Mouse (Mus musculus) heart, embryonic 10.5 days (tissue): ENCODE results near the gene Gm13101. TPM values are rescaled to one million over a fixed set of nuclear protein-coding genes. Genes with fewer than 3 reads are reported as not detected.
"Not testable (repeated sequence)": the region's sequence is repeated elsewhere in the genome, so short reads cannot be mapped to it uniquely, and the experiment has no call there.

Experiments
- DNase-seq: peaks from one replicate; pipeline ENCODE4 v3.0.0-alpha.2; 2017; ENCODE audit warnings: low spot score
- H3K27ac ChIP-seq: fragments of 300-500 bp; sonication (generic); 2 replicates; pipeline ENCODE4 v1.5.1; 2016; ENCODE audit warnings: mild to moderate bottlenecking
- H3K27me3 ChIP-seq: fragments of 300-500 bp; sonication (generic); 2 replicates; pipeline ENCODE4 v1.6.1; 2016; ENCODE audit warnings: mild to moderate bottlenecking; ENCODE audit not compliant: poor library complexity, insufficient read depth, severe bottlenecking
- H3K36me3 ChIP-seq: fragments of 300-500 bp; sonication (generic); 2 replicates; pipeline ENCODE4 v1.6.1; 2016; ENCODE audit warnings: mild to moderate bottlenecking, moderate library complexity
- H3K4me1 ChIP-seq: fragments of 300-500 bp; sonication (generic); 2 replicates; pipeline ENCODE4 v1.6.1; 2016; ENCODE audit warnings: mild to moderate bottlenecking
- H3K4me3 ChIP-seq: fragments of 300-500 bp; sonication (generic); 2 replicates; pipeline ENCODE4 v1.5.1; 2016; ENCODE audit warnings: mild to moderate bottlenecking, moderate library complexity
- H3K9me3 ChIP-seq: fragments of 300-500 bp; sonication (generic); 2 replicates; pipeline ENCODE4 v1.6.1; 2016; ENCODE audit warnings: mild to moderate bottlenecking, moderate library complexity
- WGBS: fragments of 180-500 bp; shearing (Covaris S2); methylation state at CpG from one replicate; pipeline ENCODE4 v1.1.7; 2016; 5-methylcytosine and 5-hydroxymethylcytosine counted together
- polyA plus RNA-seq: library from polyadenylated mRNA; unstranded; fragments of >200 nt; fragmentation: Nextera tagmentation; extraction: Ambion mirVana; gene quantifications from 2 replicates; pipeline ENCODE4 v1.2.1, GENCODE M21; 2016

Gene Gm13101
- not detected in 2 replicates for polyA plus RNA-seq

DNA sequence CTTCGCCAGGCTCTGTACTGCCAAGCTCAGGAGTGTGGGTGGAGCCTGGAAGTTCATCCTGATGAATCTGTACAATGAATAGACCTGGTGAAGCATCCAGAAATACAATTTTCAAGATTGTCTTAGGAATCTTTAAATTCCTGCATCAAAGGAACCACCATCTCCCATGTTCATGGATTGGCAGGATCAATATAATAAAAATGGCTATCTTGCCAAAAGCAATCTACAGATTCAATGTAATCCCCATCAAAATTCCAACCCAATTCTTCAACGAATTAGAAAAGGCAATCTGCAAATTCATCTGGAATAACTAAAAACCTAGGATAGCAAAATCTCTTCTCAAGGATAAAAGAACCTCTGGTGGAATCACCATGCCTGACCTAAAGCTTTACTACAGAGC is at the start of gene Gm13101:
Gene Gm13101, minus strand, starts transcription at position 101 of the 400 bp plus-strand sequence.
- H3K27ac ChIP-seq, H3K27me3 ChIP-seq, H3K4me1 ChIP-seq, DNase-seq, H3K4me3 ChIP-seq, H3K9me3 ChIP-seq, H3K36me3 ChIP-seq: not testable (repeated sequence)
- WGBS, result 51% methylated on average over 2 of the region's 2 CpGs

- not testable (repeated sequence) for H3K27me3 ChIP-seq, H3K9me3 ChIP-seq, H3K4me1 ChIP-seq, H3K27ac ChIP-seq, H3K4me3 ChIP-seq, DNase-seq, H3K36me3 ChIP-seq
- 63% methylated on average over 3 of the region's 3 CpGs for WGBS
Measured at GRCm38 (mm10) chr4:143994269-143994668, 27.5 kb upstream of the Gm13101 start, which contains the start of gene Pramef17. Gene Pramef17, minus strand, starts transcription at chr4:143994369.

DNA sequence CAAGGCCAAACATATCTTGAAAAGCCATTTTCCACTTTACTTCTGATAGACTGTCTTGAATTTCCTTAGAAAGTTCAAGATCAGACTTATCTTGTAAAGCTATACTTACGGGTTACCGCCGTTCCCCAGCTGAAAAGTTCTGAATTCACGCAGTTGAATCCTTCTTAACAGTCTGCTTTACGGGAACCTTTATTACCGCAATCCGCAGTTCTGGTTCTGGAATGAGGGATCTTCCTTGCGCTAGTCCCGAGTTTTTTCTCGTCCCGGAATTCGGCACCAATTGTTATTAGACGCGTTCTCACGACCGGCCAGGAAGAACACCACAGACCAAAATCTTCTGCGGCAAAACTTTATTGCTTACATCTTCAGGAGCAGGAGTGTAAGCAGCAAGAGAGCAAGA is 21.4 kb upstream of the Gm13101 start:
- WGBS, result 90% methylated on average over 17 of the region's 17 CpGs
- H3K9me3 ChIP-seq, H3K27ac ChIP-seq, H3K4me3 ChIP-seq, H3K4me1 ChIP-seq, H3K27me3 ChIP-seq, DNase-seq, H3K36me3 ChIP-seq: not testable (repeated sequence)

DNA sequence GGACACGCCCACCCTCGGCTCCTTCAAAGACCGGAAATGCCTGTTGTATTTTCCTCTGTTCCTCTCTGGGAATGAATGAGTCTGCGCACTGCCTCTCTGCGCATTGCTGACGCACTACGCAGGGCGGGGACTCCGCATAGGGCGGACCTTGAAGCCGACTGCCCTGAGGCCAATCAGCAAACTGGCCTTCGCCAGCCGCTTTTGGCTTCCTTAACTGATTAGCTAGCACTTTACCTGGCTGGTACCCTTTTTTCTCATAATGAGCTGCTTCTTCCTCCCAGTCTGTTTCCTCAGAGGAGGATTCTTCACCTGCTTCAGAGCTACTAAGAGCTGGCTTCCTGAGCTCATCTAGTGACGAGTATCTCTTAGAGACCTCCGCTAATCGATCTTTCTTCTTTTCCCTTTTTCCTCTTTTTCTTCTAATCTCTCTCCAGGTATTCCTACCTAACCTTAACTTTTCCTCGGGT is 20.8 kb upstream of the Gm13101 start:
- H3K4me3 ChIP-seq, H3K4me1 ChIP-seq, H3K9me3 ChIP-seq, DNase-seq, H3K36me3 ChIP-seq, H3K27me3 ChIP-seq, H3K27ac ChIP-seq: not testable (repeated sequence)
- WGBS, result 88% methylated on average over 14 of the region's 17 CpGs

DNA sequence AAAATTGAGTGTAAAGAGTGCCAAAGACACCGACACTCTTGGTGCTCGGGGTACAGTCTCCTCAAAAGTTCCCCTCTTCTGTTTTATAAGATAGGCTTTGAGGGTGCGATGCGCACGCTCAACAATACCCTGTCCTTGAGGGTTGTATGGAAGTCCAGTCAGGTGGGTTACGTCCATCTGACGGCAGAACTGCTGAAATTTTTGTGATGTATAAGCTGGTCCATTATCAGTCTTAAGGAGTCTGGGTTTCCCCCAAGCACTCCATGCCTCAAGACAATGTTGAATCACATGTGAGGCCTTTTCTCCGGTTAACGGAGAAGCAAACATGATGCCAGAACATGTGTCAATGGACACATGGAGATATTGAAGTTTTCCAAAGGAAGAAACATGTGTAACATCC is 19.0 kb upstream of the Gm13101 start:
- not testable (repeated sequence) for H3K4me1 ChIP-seq, H3K27ac ChIP-seq, H3K36me3 ChIP-seq, H3K27me3 ChIP-seq, H3K9me3 ChIP-seq, DNase-seq, H3K4me3 ChIP-seq
- WGBS, result 94% methylated on average over 7 of the region's 9 CpGs

DNA sequence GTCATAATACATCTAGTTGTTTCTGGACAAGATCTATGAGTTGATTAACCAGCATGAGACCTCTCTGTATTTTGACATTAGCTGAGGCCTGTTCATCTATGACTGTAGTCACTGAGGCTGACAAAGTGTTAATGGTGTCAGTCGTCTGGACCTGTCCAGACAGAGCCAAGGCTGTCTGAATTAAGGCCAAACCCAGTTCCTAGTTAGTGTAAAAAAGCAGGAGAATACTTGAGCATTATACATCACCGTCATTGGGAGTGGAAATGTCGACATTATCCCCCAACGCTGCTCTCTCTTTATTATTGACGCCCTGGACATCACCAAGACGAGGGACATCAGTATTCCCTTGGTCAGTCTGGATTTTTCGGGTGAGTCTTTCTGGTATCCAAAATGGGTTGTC is 18.4 kb upstream of the Gm13101 start:
- not testable (repeated sequence) for H3K4me3 ChIP-seq, DNase-seq, H3K27ac ChIP-seq, H3K27me3 ChIP-seq, H3K4me1 ChIP-seq, H3K36me3 ChIP-seq, H3K9me3 ChIP-seq
- WGBS, result no CpG with 5 or more reads among the region's 7 CpGs

- not testable (repeated sequence) for H3K27ac ChIP-seq, H3K36me3 ChIP-seq, H3K9me3 ChIP-seq, H3K4me1 ChIP-seq, H3K27me3 ChIP-seq, H3K4me3 ChIP-seq, DNase-seq
- 86% methylated on average over 1 of the region's 1 CpGs for WGBS
Measured at GRCm38 (mm10) chr4:143983446-143983845, 16.7 kb upstream of the Gm13101 start.

DNA sequence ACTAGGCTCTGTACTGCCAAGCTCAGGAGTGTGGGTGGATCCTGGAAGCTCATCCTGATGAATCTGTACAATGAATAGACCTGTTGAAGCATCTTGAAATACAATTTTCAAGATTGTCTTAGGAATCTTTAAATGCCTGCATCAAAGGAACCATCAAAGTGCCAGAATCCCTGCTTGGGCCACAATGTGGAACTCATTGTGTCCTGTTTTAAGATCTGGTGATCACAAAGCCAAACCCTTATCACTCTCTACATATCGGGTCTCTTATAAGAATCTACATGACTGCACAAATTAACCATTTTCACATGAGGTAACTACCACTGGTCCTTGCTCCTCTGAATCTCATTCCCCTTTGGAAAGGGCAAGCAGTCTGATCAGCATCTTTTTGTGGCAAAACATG is 15.8 kb downstream of the Gm13101 start, which contains the start of gene Pramef25:
Gene Pramef25, minus strand, starts transcription at position 101 of the 400 bp plus-strand sequence.
- not testable (repeated sequence) for H3K9me3 ChIP-seq, H3K27me3 ChIP-seq, DNase-seq, H3K4me1 ChIP-seq, H3K36me3 ChIP-seq, H3K27ac ChIP-seq, H3K4me3 ChIP-seq
- 79% methylated on average over 1 of the region's 1 CpGs for WGBS

Other genes starting within 250 kb of the Gm13101 start
- not detected in 2 replicates for gene Gm13078, start 247.5 kb downstream of the Gm13101 start, polyA plus RNA-seq
- not detected in 2 replicates for gene Gm13023, start 177.6 kb downstream of the Gm13101 start, polyA plus RNA-seq
- not detected in 2 replicates for gene Gm13084, start 150.9 kb downstream of the Gm13101 start, polyA plus RNA-seq
- not detected in 2 replicates for gene Gm13103, start 120.5 kb downstream of the Gm13101 start, polyA plus RNA-seq
- gene Pramef6, start 66.6 kb downstream of the Gm13101 start, polyA plus RNA-seq, result not detected in 2 replicates
- gene Pramef25, start 15.9 kb downstream of the Gm13101 start, polyA plus RNA-seq, result not detected in 2 replicates
- not detected in 2 replicates for gene Pramef17, start 27.4 kb upstream of the Gm13101 start, polyA plus RNA-seq
- not detected in 2 replicates for gene Pramel4, start 92.2 kb upstream of the Gm13101 start, polyA plus RNA-seq
- gene Gm13102, start 139.5 kb upstream of the Gm13101 start, polyA plus RNA-seq, result not detected in 2 replicates
- not detected in 2 replicates for gene Oog3, start 195.7 kb upstream of the Gm13101 start, polyA plus RNA-seq
- not detected in 2 replicates for gene Oog2, start 223.8 kb upstream of the Gm13101 start, polyA plus RNA-seq
- not detected in 2 replicates for gene C87977, start 246.4 kb upstream of the Gm13101 start, polyA plus RNA-seq